Mouse (Mus musculus) gastrocnemius, postnatal 14 days (tissue): ENCODE results near the gene Fam229a. TPM values are rescaled to one million over a fixed set of nuclear protein-coding genes. Genes with fewer than 3 reads are reported as not detected.
"Not testable (repeated sequence)": the region's sequence is repeated elsewhere in the genome, so short reads cannot be mapped to it uniquely, and the experiment has no call there.

Source experiments
- DNase-seq: peaks from one replicate; pipeline ENCODE4 v3.0.0; 2021; ENCODE audit warnings: mixed read lengths
- intact Hi-C: fragments of 180-260 bp; cut with DNase I; formaldehyde crosslinking; loops from one replicate; pipeline ENCODE4 v1.15.1; 2025; ENCODE audit warnings: low total_unique reads
- long read RNA-seq, 2 experiments: library from polyadenylated mRNA; stranded (forward); transcript quantifications; one replicate each; pipeline ENCODE4 v2.0.0; 2021
- total RNA-seq, 2 experiments: library from RNA; stranded (reverse); gene quantifications; 2 replicates each; pipeline ENCODE4 v1.2.3; 2021

Gene Fam229a
- total RNA-seq = not detected
- long read RNA-seq, experiment 1 = 0 reads
- long read RNA-seq, experiment 2 = 0 reads

- intact Hi-C loops = no loop called here
- DNase-seq = no peak
These were observed at the start of gene Fam229a, which contains the start of gene Tssk3 for GRCm38 (mm10) chr4:129490972-129491880. Gene Fam229a, plus strand, starts transcription at chr4:129491190. Gene Tssk3, minus strand, starts transcription at chr4:129491022.

GRCm38 (mm10) chr4:129447360-129447759 lies 43.6 kb upstream of the Fam229a start:
- DNase-seq = no peak
- intact Hi-C loops = loop anchor here (10.0 kb wide), 1 partner anchor 223 kb away; no protein-coding TSS in a partner anchor

GRCm38 (mm10) chr4:129447778-129448563 lies 43.0 kb upstream of the Fam229a start:
- DNase-seq = no peak
- intact Hi-C loops = loop anchor here (10.0 kb wide), 1 partner anchor 223 kb away; no protein-coding TSS in a partner anchor

- intact Hi-C loops = loop anchor here (10.0 kb wide), 1 partner anchor 224 kb away; no protein-coding TSS in a partner anchor
- no peak for DNase-seq
These were observed 42.3 kb upstream of the Fam229a start for GRCm38 (mm10) chr4:129448713-129449112.

GRCm38 (mm10) chr4:129450851-129451250 lies 40.1 kb upstream of the Fam229a start:
- intact Hi-C loops = no loop called here
- no peak for DNase-seq

GRCm38 (mm10) chr4:129451471-129452169 lies 39.4 kb upstream of the Fam229a start:
- intact Hi-C loops = no loop called here
- no peak for DNase-seq

- DNase-seq = peak; percentile 35
- intact Hi-C loops = no loop called here
These were observed 35.7 kb upstream of the Fam229a start for GRCm38 (mm10) chr4:129455265-129455664.

GRCm38 (mm10) chr4:129456126-129456525 lies 34.9 kb upstream of the Fam229a start:
- no peak for DNase-seq
- intact Hi-C loops = loop anchor here (2.0 kb wide), 1 partner anchor 105 kb away; no protein-coding TSS in a partner anchor

GRCm38 (mm10) chr4:129457311-129457710 lies 33.7 kb upstream of the Fam229a start:
- intact Hi-C loops = loop anchor here (2.0 kb wide), 1 partner anchor 107 kb away; no protein-coding TSS in a partner anchor
- not testable (repeated sequence) for DNase-seq

GRCm38 (mm10) chr4:129459726-129460125 lies 31.3 kb upstream of the Fam229a start:
- intact Hi-C loops = no loop called here
- DNase-seq = no peak

GRCm38 (mm10) chr4:129460827-129461182 lies 30.2 kb upstream of the Fam229a start:
- DNase-seq = no peak
- intact Hi-C loops = no loop called here

- DNase-seq = peak; percentile 99
- intact Hi-C loops = no loop called here
These were observed 29.6 kb upstream of the Fam229a start, which contains the start of gene Bsdc1 for GRCm38 (mm10) chr4:129461183-129461960. Gene Bsdc1, plus strand, starts transcription at chr4:129461581.

GRCm38 (mm10) chr4:129462118-129462517 lies 28.9 kb upstream of the Fam229a start:
- intact Hi-C loops = no loop called here

GRCm38 (mm10) chr4:129463097-129464059 lies 27.6 kb upstream of the Fam229a start:
- DNase-seq = no peak
- intact Hi-C loops = no loop called here

More at GRCm38 (mm10) chr4:129462118-129462517, 28.9 kb upstream of the Fam229a start:
- DNase-seq = no peak

- intact Hi-C loops = no loop called here
- no peak for DNase-seq
These were observed 26.6 kb upstream of the Fam229a start for GRCm38 (mm10) chr4:129464286-129464815.

GRCm38 (mm10) chr4:129476047-129476446 lies 14.9 kb upstream of the Fam229a start:
- DNase-seq = no peak
- intact Hi-C loops = no loop called here

- intact Hi-C loops = no loop called here
- DNase-seq = no peak
These were observed 11.1 kb upstream of the Fam229a start for GRCm38 (mm10) chr4:129479863-129480262.
